Mouse (Mus musculus) v-Abl transformed pro-B cells (cell line): ENCODE measurements around the gene Selenom.

Source experiments
- in situ Hi-C, 2 experiments: fragments of 400-800 bp; cut with MboI; formaldehyde crosslinking; loops; one replicate each; pipeline ENCODE4 v1.15.1; 2025; ENCODE audit not compliant: unreplicated experiment in 2 of 2

The Selenom gene

GRCm38 (mm10) chr11:3509181-3510085, 5.1 kb upstream of the Selenom start:
- in situ Hi-C loops, result loop anchor here in 1 of 2 experiments (5.0 kb wide), 2 partner anchors 37 to 122 kb away; no protein-coding TSS in a partner anchor

GRCm38 (mm10) chr11:3510321-3510720, 4.2 kb upstream of the Selenom start:
- in situ Hi-C loops, result loop anchor here in 1 of 2 experiments (5.0 kb wide), 2 partner anchors 38 to 123 kb away; no protein-coding TSS in a partner anchor

GRCm38 (mm10) chr11:3513291-3513690, 1.2 kb upstream of the Selenom start:
- in situ Hi-C loops, result loop anchor here in 1 of 2 experiments (5.0 kb wide), 2 partner anchors 41 to 126 kb away; no protein-coding TSS in a partner anchor

- in situ Hi-C loops, result no loop called here
Measured at GRCm38 (mm10) chr11:3515216-3515615, 732 bp downstream of the Selenom start.

GRCm38 (mm10) chr11:3515637-3516036, 1.2 kb downstream of the Selenom start:
- in situ Hi-C loops, result no loop called here

DNA sequence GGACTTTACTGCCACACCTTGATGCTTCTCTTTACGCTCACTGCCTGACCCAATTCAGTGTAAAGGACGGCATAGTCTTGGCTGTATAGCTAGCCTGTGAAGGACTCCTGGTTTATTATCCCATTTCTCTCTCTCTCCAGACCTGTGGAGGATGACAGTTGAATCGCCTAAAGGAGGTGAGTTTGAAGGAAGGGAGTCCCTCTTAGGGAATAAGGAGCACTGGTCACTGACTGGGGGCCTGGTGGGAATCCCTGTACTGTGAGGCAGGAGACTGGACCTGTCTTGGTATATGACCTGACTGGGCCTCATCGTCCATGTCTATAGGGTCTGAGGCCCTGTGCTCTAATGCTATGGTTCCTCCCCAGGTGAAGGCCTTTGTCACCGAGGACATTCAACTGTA, 1.6 kb downstream of the Selenom start:
- in situ Hi-C loops, result no loop called here

DNA sequence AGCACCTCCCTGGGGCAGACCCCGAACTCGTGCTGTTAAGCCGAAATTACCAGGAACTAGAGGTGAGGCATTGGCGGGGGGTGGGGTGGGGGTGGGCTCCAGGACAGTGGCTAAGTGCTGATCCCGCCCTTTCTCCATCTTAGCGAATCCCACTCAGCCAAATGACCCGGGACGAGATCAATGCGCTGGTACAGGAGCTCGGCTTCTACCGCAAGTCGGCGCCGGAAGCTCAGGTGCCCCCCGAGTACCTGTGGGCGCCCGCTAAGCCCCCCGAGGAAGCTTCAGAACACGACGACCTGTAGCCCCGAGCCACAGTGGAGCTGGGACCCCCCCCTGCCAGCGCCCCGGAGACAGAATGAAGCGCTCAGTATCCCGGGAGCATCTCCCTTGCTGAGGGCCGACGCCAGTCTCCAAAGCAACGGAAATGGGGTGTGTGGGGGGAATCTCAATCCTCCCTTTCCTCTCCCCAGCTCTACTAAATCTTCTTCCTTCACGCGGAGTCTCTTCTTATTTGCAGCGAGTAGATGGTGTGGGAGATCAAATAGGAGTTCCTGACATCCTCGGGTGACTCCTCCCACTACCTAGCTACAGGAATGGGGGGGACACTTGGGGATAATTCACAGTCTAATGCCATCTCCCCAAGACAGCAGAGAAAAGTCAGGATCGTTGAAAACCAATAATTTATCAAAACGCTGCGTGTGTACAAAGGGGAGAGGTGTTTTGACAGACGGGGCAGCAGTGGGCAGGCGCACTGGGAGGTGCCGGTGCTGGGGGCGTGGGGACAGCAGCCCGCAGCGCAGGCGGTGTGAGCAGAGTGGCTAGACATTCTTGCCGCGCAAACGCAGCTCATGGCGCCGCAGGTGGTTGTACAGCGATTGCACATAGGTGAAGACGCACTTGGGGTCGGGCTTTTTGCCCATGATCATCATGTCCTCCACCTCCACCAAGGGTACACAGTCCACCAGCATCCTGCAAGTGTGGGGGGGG, 2.7 kb downstream of the Selenom start:
- in situ Hi-C loops, result no loop called here

DNA sequence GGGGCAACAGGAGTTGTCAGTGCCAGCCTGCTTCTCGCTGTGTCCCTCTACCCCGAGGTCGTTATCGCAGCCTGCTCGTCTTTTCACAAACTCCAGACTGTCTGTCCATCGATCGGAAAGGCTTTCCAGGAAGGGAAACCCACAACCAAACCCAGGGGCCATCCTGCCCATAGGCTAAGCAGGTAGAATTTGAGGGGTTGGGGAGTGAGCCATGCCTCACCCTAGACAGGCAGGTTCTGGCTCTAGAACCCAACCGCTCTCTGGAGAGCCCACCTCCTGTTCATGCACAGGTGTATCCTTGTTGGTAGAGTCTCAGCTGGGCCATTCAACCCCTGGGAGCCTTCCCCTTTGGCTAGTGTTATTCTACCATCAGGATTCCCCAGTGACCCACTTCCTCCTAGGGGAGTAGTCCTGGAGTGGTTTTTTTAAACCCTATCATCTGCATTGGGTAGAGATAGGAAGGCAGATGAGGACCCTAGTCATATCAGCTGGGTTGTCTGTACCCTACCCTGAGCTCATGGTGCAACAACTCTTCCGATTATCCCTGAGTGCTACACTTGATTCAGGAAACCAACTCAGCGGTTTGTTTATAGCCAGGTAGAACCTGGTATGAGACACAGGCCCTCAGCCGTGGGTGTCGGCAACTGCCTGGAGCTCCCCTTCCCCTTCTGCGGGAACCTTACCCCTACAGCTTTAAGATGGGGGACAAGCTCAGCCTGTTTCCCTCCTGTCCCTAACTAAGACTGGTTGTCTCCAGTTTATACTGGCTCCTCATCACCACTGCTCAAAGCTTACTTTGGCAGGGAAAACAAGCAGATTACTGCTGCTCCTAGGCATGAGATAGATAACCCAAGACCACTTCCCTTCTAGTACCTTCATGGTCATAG, 3.6 kb downstream of the Selenom start:
- in situ Hi-C loops, result no loop called here

DNA sequence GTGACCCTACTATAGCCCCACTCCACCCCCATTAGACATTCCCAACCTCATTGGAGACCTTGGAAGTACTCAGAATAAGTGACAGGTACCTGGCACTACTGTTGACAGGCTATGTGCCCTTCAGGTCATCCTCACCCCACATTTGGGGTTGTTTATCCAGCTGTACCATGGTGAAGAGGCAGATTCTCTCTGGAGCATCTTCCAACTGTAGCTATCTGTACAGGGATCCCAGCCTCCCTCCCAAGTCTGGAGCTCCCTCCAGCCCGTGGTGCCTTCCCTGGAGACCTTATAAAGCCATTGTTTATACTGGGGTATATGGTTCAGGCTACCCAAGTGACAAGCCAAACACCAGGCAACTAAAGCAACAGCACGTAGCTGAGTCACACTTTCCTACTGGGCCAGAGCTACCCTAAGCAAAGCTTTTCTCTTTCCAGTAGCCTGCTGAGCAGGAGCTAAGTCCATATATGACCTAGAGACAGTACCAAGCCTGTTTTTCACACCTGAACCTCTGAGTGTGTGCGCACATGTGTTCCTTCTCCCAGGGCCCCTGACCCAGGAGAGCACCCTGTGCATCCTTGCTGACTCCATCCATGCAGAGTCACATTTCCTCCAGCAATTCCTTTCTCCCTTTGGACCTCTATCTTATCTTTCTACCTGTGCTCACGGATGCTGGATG, 4.7 kb downstream of the Selenom start:
- in situ Hi-C loops, result no loop called here

- in situ Hi-C loops, result no loop called here
Measured at GRCm38 (mm10) chr11:3519756-3520398, 5.4 kb downstream of the Selenom start.

DNA sequence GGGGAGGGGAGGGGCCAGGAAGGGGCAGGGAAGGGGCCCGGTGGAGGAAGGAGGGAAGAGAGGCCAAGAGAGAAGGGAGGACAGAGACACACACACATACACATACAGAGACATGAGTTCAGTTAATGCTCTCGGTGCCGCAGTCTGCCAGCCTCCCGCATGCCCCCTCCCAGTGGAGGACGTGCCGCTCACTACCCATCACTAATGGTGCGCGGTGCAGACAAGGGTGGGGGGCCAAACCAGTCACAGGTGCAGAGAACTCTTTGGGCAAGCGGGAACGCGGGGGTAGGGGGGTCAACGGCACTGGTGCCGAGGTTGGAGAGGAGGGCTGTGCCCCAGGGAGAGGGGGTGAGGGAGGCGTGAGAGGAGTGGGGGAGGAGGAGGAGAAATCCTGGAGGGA, 6.4 kb downstream of the Selenom start:
- in situ Hi-C loops, result no loop called here

DNA sequence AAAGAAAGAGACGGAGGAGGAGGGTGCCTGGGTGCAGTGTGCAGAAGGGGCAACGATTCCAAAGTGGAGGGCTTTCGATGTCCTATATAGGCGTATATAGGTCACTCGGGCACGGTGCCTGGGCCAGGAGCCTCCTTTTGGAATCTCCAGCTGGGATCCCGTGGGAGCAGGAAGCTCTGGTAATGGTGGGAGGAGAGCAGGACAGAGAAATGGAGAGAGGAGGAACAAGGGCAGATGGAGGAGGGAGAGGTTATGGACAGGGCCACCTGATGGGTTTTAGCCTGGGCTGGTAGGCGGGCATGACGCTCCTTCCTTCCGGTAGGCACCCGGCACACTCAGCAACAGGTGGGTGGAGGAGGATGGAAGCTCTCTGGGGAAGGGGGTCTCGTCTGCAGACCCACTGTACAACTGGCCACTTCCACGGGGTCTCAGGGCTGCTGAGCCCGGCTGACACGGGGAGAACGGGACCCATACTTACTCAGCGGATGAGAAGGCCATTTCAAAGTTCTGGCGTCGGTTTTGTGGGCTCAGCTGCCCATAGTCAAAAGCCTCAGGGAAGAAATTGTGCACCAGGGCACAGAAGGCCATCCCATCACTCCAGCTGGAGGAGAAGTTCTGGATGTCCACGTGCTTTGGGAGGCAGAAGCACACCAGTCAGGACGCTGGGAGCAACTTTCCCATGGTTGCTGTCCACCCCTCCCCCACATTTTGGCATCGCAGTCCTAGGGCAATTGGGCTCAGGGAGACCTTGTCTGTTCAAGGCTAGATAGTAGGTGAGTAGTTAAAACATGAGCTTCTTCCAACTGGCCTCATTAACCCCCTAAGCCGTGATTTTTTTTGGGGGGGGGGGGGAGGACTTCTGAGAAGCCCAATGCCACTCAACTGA, 7.1 kb downstream of the Selenom start:
- in situ Hi-C loops, result no loop called here

DNA sequence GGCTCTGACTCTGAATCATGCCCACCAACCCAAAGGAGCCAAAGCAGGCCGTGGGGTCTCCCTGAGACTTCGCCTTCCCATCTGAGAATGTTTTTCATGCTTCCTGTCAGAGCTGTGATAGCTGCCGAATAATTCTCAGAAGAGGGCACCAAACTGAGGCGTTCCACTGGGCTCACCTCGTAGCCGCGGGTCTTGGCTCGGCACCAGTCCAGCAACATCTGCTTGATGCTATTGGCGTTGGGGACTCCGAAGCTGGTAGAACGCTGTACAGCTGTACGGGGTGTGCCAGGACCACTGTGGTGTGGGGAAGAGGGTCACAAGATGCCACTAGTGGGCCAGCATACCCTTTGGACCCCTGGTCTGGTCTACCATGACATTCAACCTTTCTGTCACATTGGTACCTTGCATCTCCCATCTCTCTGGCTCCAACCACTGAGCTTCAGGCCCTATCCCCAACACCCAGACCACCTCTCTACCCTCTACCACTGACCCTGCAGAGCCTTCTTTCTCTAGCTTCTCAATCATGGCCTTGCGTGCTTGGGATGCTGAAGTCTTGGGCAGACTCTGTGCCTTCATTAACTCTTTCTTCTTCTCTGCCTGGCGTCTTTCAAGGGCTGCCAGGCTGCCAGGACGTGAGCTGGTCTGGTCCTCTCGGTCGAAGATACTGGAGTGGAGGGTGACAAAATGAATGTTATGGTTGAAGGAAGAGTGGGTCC, 8.0 kb downstream of the Selenom start:
- in situ Hi-C loops, result no loop called here

GRCm38 (mm10) chr11:3523840-3524582, 9.5 kb downstream of the Selenom start:
- in situ Hi-C loops, result no loop called here

DNA sequence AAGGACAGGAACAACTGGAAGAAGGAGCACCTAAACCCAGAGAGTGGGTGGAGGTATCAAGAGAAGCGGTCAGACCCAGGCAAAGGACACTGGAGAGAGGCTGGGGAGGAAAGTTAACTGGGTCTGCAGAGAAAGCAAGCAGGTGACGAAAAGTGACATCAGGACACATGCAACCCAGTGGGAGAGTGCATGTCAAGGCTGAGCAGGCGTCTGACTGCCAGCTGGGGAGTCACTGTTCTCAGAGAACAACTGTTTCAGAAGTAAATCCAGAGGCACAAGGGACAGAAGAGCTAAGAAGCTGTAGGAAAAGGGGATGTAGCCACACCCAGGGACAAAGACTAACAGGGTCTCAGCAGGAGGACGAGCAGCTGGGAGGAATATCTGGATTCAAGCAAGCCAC, 11.1 kb downstream of the Selenom start:
- in situ Hi-C loops, result no loop called here

DNA sequence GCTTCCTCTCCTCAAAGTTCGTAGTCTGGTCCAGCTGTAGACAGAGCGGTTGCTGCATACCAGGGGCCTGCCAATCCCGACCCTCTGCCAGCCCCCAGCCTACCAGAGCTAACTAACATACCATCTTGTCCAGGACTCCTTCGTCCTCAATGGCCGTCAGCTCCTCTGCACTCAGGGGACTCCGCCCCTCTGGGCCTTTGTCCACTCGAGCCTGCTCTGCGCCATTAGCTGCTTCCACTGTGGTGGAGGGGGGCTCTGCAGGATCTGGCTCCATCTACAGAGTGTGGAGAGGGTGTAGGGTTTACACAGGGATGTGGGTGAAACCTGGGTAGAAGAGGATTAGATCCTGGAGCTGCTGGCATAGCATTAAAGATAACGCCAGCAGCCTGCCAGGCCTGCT, 11.7 kb downstream of the Selenom start:
- in situ Hi-C loops, result no loop called here
